Mouse (Mus musculus) left cerebral cortex, adult 9 months (tissue): ENCODE results near the gene Slc25a54.

ENCODE experiments used
- DNase-seq, 2 experiments: peaks; one replicate each; pipeline ENCODE4 v3.0.0; 2022; ENCODE audit warnings: low spot score in 2 of 2

Gene Slc25a54

DNA sequence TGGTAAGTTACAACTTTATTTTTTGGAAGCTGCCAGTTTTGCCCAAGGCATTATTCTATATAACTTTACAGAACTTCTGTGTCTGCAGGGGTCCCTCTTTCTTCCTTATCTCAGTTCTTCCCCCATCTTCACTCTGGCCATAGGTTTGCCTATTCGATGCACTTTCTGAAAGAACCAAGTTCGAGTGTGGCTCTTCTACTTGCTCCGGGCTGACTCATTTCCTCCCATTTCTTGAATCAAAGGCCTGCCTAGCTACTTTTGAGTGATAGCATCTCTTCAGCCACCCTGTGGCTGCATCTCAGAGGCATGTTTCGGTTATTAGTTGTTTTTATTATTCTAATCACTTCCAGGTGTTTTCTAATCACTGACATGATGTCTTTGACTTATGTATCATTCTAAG is 43.8 kb downstream of the Slc25a54 start:
- no peak for DNase-seq

DNA sequence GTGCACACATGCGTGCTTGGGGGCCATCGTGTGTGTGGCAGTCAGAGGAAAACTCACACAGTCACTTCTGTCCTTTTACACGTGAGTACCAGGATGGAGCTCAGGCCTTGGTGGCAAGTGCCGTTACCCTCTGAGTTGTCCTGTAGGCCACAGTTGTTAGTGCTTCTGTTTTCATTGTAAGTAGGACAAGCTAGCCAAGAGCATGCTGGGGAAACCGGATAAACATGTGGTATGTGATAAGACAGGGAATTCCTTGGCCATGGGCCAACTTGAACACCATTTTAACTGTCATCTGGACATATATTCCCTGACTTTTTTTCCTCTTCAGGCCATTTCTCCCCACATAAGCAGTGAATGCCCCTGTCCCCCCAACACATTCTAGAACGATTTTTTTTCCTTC is 45.3 kb downstream of the Slc25a54 start:
- DNase-seq: no peak

DNA sequence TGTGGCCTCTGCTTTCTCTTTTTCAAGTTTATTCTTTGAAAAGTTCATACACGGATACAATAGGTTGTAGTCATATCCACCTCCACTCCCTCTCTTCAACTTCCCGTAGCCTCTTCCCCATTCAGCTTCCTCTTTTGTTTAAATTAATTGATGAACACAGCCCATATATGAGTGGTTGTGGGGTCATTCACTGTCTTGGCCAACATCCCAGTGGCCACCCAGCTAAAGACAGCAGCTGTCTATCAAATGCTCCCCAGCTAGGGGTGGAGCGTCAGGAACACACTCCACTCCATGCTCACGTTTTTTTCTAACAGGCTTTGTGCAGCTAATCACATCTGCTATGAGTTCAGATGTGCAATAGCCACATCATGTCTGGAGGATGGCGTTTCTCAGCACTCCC is 49.5 kb downstream of the Slc25a54 start:
- DNase-seq: no peak

DNA sequence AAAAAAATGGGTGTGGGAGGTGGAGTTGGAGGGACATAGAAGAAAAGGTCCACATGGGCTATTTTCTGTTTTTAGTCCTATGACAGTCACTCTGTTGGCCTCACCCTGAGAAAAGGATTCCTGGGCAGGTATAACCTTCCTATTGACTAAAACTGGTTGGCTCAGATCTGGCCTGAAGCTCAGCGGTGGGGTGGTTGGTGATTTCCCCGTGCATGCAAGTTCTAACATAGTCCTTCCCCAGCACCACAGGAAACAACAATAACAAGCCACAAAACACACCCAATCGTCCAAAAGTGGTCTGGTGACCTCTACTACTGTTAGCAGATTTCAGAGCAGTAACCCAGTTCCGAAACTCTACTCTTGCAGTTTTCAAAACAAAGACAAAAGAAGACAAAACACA is 52.7 kb downstream of the Slc25a54 start:
- DNase-seq: no peak

DNA sequence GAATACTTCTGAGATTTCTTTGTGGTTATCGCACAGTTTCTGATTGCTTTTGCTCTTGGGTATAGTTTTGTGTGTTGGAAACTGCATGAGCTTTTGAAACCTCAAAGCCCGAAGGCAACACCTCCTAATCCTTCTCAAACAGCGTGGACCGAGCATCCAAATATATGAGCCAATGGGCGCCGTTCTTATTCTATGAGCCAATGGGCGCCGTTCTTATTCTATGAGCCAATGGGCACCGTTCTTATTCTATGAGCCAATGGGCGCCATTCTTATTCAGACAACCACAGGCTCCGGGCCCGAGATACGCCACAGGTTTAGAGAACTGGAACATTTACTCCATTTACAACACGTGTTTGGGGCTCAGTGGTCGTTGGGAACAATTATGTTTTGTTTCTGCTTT is 53.8 kb downstream of the Slc25a54 start:
- DNase-seq: no peak

DNA sequence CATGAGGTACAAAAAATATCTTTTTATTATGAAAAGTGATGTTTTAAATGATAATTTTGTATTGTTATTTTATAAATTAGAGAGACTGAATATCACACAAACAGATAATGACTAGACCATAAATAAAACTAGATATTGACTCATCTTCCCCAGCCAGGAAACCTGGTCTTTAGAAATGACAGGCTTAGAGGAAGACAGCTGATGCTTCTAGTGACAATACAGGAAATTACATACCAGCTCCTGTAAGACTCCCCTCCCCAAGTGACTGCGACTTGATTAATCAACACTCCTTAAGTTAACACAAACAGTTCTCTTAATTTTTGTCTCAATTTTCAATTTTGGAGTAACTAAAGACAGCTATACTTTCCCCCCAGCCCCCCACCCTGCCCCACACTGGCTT is 55.1 kb downstream of the Slc25a54 start:
- no peak for DNase-seq

DNA sequence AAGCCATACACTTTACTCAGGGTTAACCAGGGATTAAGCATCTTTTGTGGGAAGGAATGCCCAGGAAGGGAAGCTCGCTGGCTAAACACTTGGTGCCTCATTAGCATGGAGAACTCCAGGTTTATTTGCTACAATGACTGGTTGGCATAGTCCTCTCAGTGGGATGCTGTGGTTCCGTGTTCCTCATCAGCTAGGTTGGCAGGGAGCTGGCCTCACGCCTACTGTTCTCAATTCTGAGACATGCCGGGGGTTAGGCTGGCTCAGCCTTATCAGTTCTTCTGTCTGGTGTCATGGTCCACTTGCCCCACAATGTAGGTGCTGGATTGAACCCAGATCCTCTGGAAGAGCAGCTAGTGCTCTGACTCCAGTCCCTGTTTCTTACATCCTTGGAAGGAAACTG is 72.3 kb downstream of the Slc25a54 start:
- DNase-seq: no peak

DNA sequence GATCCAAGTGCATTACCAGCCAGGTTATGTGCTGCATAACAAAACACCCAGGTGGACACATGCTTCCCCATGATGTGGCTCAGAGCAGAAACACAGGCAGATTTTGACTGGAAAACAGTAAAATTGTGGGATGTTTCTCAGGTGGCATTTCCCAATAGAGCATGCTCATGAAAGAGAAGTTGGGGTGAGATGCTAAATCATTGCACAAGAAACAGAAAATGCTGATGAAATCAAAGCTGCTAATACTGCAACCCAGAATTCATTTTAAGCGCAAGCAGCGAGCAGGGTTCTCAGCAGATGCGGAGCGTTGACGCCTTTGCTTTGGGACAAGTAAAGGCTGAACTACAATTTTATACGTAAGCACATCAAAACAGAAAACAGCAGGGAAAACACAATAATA is 73.1 kb downstream of the Slc25a54 start:
- no peak for DNase-seq

DNA sequence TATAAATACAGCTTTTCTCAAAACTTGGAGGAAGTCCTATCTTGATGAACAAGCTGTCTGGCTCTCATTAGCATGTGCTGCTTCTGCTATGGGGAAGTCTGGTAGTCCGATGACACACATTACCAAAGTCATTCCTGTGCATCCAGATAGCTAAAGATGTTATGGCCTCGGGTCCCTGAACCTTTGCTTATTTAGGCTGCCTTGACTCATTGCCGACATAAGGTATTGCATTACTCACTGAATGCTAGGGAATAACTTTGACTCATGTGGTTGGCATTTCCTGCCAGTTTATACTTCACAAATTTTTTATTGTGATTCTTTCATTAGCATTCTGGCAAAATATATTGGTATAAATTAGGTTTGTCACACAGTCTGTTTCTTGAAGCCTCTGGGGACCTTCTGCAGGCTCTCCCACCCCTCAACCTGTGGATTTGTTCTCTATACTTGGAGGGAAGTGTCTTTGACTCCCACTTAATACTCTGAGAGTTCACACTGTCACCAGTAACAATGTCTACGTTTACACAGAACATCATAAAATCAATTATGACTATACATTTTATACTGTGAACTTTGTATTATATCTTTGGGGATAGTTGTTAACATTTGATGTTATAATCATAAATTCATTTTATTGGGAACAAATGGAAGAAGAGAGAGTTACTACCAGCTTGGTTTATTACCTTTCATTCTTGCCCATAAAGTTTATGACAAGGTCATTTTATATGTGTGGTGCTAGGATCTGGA is 75.8 kb downstream of the Slc25a54 start:
- no peak for DNase-seq

DNA sequence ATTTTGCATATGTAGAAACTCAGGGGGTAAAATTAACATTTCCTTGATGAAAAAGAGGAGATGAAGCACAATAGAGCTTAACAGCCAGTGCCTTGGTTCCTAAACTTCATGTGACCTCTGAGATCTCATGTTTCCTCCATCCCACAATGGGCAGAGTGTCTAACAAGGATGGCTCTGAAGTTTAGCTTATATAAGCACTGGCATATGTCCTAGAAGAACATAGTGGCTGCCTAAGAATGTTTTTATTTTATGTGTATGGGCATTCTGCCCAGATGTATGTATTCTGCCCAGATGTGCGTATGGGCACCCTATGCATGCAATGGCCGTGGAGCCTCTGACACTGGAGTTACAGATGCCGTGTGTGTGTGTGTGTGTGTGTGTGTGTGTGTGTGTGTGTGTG is 77.2 kb downstream of the Slc25a54 start:
- no peak for DNase-seq

DNA sequence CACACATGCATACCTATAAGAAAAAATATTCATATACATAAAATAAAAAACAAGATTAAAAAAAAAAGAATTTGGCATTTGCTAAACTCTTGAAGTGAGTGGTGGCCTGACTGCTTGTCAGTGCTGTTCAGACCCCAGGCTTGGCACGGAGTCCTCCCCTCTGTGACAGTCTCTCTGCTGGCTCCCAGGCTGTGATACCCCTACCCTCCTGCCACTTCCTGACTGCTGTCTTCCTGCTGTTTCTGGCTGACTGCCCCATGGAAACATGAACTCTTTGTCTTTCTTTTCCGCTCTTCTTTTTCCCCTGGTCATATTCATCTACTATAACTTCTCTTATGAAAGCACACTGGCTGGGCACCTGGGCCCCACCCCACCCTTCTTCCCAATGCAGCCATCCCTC is 83.8 kb downstream of the Slc25a54 start:
- no peak for DNase-seq

DNA sequence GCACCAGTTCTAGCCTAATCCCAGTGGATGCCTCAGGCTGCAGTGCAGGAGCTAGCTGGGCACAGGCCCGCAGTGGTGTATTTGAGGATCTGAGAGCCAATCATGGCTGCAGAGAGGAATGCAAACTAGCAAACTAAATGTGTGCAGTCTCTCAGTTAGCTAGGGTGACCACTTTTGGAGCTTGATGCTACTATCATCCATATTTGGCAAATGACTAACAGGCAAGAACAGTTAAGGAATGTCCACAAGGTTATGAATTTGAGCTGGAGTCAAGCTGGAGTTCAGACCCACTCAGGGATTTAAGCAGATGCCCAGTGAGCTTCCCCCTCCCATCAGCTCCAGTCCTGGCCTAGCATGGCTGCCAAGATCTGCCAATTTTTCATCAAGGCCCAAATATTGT is 84.4 kb downstream of the Slc25a54 start:
- DNase-seq: no peak

DNA sequence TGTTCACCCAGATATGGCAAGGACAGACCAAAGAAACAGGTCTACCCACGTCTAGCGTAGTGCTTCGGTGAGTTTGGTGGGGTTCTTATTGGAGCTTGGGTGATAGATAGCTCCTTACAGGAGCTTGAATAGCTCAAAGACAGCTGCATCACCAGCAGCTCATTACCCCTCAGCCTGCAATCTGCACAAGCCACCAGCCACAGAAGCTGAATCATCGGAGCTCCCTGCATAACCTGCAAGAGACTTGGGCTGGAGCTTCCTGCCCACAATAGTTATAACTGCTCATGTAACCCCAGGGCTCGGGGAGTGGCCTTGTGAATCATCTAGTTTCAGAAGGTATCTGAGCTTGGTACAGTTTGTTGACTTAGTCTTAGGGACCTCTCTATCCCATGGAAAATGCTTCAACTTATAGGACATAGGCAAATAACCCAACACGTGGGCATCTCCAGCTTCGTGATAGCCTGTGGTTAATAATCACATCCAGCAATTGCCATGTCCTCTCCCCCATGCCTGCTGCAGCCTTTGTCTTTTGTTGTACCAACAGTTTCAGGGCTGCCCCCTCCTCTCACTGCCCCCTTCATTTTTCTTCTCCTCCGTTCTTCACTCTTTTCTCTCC is 85.1 kb downstream of the Slc25a54 start:
- no peak for DNase-seq
